Mouse (Mus musculus) midbrain, embryonic 12.5 days (tissue): ENCODE results near the gene Dbf4. TPM values are rescaled to one million over a fixed set of nuclear protein-coding genes. Genes with fewer than 3 reads are reported as not detected.

Source experiments
- ATAC-seq: fragments of 200-750 bp; cut with Nextera tagmentation; 2 replicates; pipeline ENCODE4 v1.8.0; 2017; ENCODE audit warnings: low read depth, moderate TSS enrichment, moderate library complexity; ENCODE audit not compliant: low FRiP score
- H3K27ac ChIP-seq: fragments of 300-500 bp; sonication (generic); replicated peaks from 2 replicates; pipeline ENCODE4 v1.5.1; 2016; ENCODE audit warnings: mild to moderate bottlenecking
- H3K27me3 ChIP-seq: fragments of 300-500 bp; sonication (generic); 2 replicates; pipeline ENCODE4 v1.6.1; 2016; ENCODE audit warnings: mild to moderate bottlenecking
- H3K36me3 ChIP-seq: fragments of 300-500 bp; sonication (generic); 2 replicates; pipeline ENCODE4 v1.6.1; 2016
- H3K4me1 ChIP-seq: fragments of 300-500 bp; sonication (generic); 2 replicates; pipeline ENCODE4 v1.6.1; 2016
- H3K4me2 ChIP-seq: fragments of 300-500 bp; sonication (generic); replicated peaks from 2 replicates; pipeline ENCODE4 v1.6.1; 2016; ENCODE audit warnings: mild to moderate bottlenecking, moderate library complexity
- H3K4me3 ChIP-seq: fragments of 300-500 bp; sonication (generic); 2 replicates; pipeline ENCODE4 v1.5.1; 2016; ENCODE audit warnings: mild to moderate bottlenecking
- H3K9ac ChIP-seq: fragments of 300-500 bp; sonication (generic); replicated peaks from 2 replicates; pipeline ENCODE4 v1.6.1; 2016; ENCODE audit warnings: mild to moderate bottlenecking, moderate library complexity
- H3K9me3 ChIP-seq: fragments of 300-500 bp; sonication (generic); 2 replicates; pipeline ENCODE4 v1.6.1; 2016; ENCODE audit warnings: mild to moderate bottlenecking
- WGBS: fragments of 180-500 bp; shearing (Covaris S2); methylation state at CpG from one replicate; pipeline ENCODE4 v1.1.7; 2016; 5-methylcytosine and 5-hydroxymethylcytosine counted together
- polyA plus RNA-seq: library from polyadenylated mRNA; unstranded; fragments of >200 nt; fragmentation: Nextera tagmentation; extraction: Ambion mirVana; gene quantifications from 2 replicates; pipeline ENCODE4 v1.2.1, GENCODE M21; 2016

Gene Dbf4
- polyA plus RNA-seq, 1 experiment from 2014 or later, result 52.3 TPM

- no peak for ATAC-seq
- WGBS, result 64% methylated on average over 13 of the region's 13 CpGs
- Histone ChIP-seq H3K36me3 (no peaks in the 10 kb centered on the region), H3K4me2 (no peak overlapping the region), H3K27ac (no peak overlapping the region), H3K27me3 (no peaks in the 10 kb centered on the region), H3K9ac (no peak overlapping the region), H3K9me3 (no peaks in the 10 kb centered on the region), H3K4me3 (no peak overlapping the region), H3K4me1 (peaks cover 5% of the 10 kb centered on the region; the same call in 1 of the 2 replicates)
Measured at GRCm38 (mm10) chr5:8356885-8357651, 65.4 kb downstream of the Dbf4 start.

- H3K27me3 ChIP-seq, result no peaks in the 10 kb centered on the region
- H3K9me3 ChIP-seq, result no peaks in the 10 kb centered on the region
- no peak overlapping the region for H3K4me3 ChIP-seq
- H3K4me1 ChIP-seq, result peaks cover 5% of the 10 kb centered on the region; the same call in 1 of the 2 replicates
- H3K27ac ChIP-seq, result no peak overlapping the region
- no peaks in the 10 kb centered on the region for H3K36me3 ChIP-seq
- no peak for ATAC-seq
- no peak overlapping the region for H3K9ac ChIP-seq
- H3K4me2 ChIP-seq, result no peak overlapping the region
- WGBS, result 66% methylated on average over 2 of the region's 2 CpGs
Measured at GRCm38 (mm10) chr5:8356326-8356725, 66.2 kb downstream of the Dbf4 start.

GRCm38 (mm10) chr5:8349557-8349956 is 73.0 kb downstream of the Dbf4 start:
- H3K27me3 ChIP-seq, result no peaks in the 10 kb centered on the region
- 81% methylated on average over 10 of the region's 10 CpGs for WGBS
- H3K27ac ChIP-seq, result no peak overlapping the region
- no peak overlapping the region for H3K9ac ChIP-seq
- no peak overlapping the region for H3K4me3 ChIP-seq
- H3K9me3 ChIP-seq, result no peaks in the 10 kb centered on the region
- ATAC-seq, result no peak
- no peaks in the 10 kb centered on the region for H3K36me3 ChIP-seq
- H3K4me1 ChIP-seq, result no peaks in the 10 kb centered on the region
- H3K4me2 ChIP-seq, result no peak overlapping the region

Other genes with a start within 250 kb of the Dbf4 start
- gene Adam22, start 54.6 kb downstream of the Dbf4 start, polyA plus RNA-seq, result 20.5 and 21.8 TPM in 2 replicates
- gene Slc25a40, start 134 bp upstream of the Dbf4 start, polyA plus RNA-seq, result 10.3 and 11.7 TPM in 2 replicates
- gene Rundc3b, start 200.2 kb upstream of the Dbf4 start, polyA plus RNA-seq, result 21.7 and 24.3 TPM in 2 replicates
- 0.75 and 1.0 TPM in 2 replicates for gene Abcb1a, start 237.4 kb upstream of the Dbf4 start, polyA plus RNA-seq